Mouse (Mus musculus): ENCODE measurements around the gene Odf3l1. TPM values are rescaled to one million over a fixed set of nuclear protein-coding genes. Genes with fewer than 3 reads are reported as not detected.

The Odf3l1 gene
- total and polyA plus RNA-seq, 2 experiments from 2014 or later: 0.14 to 0.42 TPM

- Histone ChIP-seq H3K36me3 (ENCODE audit: insufficient read depth, low read length) (no peaks in the 10 kb centered on the region), H3K9me3 (ENCODE audit: low read length) (no peaks in the 10 kb centered on the region), H3K27me3 (ENCODE audit: insufficient read depth, low read length) (no peaks in the 10 kb centered on the region), H3K27ac (no peak overlapping the region), H3K4me1 (ENCODE audit: insufficient read depth, low read length) (no peaks in the 10 kb centered on the region), H3K4me2 (ENCODE audit: low read depth, low read length) (no peak overlapping the region), H3K4me3 (ENCODE audit: low read length) (no peak overlapping the region), H3K9ac (replicated peaks; ENCODE audit: low read length) (no peak overlapping the region)
- no peak for TF ChIP-seq CTCF (IDR thresholded peaks at IDR 0.05; ENCODE audit: low read depth)
- no peak for DNase-seq (ENCODE audit: low spot score)
- ATAC-seq: no peak
- 82% methylated on average over 7 of the region's 7 CpGs for WGBS
These were observed 19.0 kb upstream of the Odf3l1 start for GRCm38 (mm10) chr9:56883470-56883869.

GRCm38 (mm10) chr9:56882818-56883217 lies 18.3 kb upstream of the Odf3l1 start:
- DNase-seq (ENCODE audit: low spot score): no peak
- ATAC-seq: no peak

GRCm38 (mm10) chr9:56882283-56882682 lies 17.8 kb upstream of the Odf3l1 start:
- H3K36me3 ChIP-seq (ENCODE audit: insufficient read depth, low read length): no peaks in the 10 kb centered on the region
- no peak overlapping the region for H3K4me3 ChIP-seq (ENCODE audit: low read length)
- no peaks in the 10 kb centered on the region for H3K4me1 ChIP-seq (ENCODE audit: insufficient read depth, low read length)
- H3K9me3 ChIP-seq (ENCODE audit: low read length): no peaks in the 10 kb centered on the region
- no peaks in the 10 kb centered on the region for H3K27me3 ChIP-seq (ENCODE audit: insufficient read depth, low read length)
- 47% methylated on average over 4 of the region's 4 CpGs for WGBS
- DNase-seq (ENCODE audit: low spot score) (no peak), ATAC-seq (no peak)
- H3K9ac ChIP-seq (replicated peaks; ENCODE audit: low read length): no peak overlapping the region
- H3K27ac ChIP-seq: peak overlapping the region; percentile 29
- no peak for TF ChIP-seq CTCF (IDR thresholded peaks at IDR 0.05; ENCODE audit: low read depth)
- H3K4me2 ChIP-seq (ENCODE audit: low read depth, low read length): no peak overlapping the region

More at GRCm38 (mm10) chr9:56882818-56883217, 18.3 kb upstream of the Odf3l1 start:
- TF ChIP-seq CTCF (IDR thresholded peaks at IDR 0.05; ENCODE audit: low read depth): no peak
- Histone ChIP-seq H3K4me3 (ENCODE audit: low read length) (no peak overlapping the region), H3K27me3 (ENCODE audit: insufficient read depth, low read length) (no peaks in the 10 kb centered on the region), H3K27ac (no peak overlapping the region), H3K36me3 (ENCODE audit: insufficient read depth, low read length) (no peaks in the 10 kb centered on the region), H3K9me3 (ENCODE audit: low read length) (no peaks in the 10 kb centered on the region), H3K4me1 (ENCODE audit: insufficient read depth, low read length) (no peaks in the 10 kb centered on the region), H3K4me2 (ENCODE audit: low read depth, low read length) (no peak overlapping the region), H3K9ac (replicated peaks; ENCODE audit: low read length) (no peak overlapping the region)
- 74% methylated on average over 12 of the region's 12 CpGs for WGBS

GRCm38 (mm10) chr9:56881539-56882082 lies 17.1 kb upstream of the Odf3l1 start:
- Histone ChIP-seq H3K9ac (replicated peaks; ENCODE audit: low read length) (no peak overlapping the region), H3K4me3 (ENCODE audit: low read length) (no peak overlapping the region), H3K4me2 (ENCODE audit: low read depth, low read length) (no peak overlapping the region), H3K27me3 (ENCODE audit: insufficient read depth, low read length) (no peaks in the 10 kb centered on the region), H3K36me3 (ENCODE audit: insufficient read depth, low read length) (no peaks in the 10 kb centered on the region), H3K4me1 (ENCODE audit: insufficient read depth, low read length) (no peaks in the 10 kb centered on the region), H3K9me3 (ENCODE audit: low read length) (no peaks in the 10 kb centered on the region), H3K27ac (peak overlapping the region; percentile 29)
- peak; percentile 62; the same call in 1 of the 2 replicates for ATAC-seq
- no peak for TF ChIP-seq CTCF (IDR thresholded peaks at IDR 0.05; ENCODE audit: low read depth)
- DNase-seq (ENCODE audit: low spot score): peak; percentile 23
- 75% methylated on average over 3 of the region's 3 CpGs for WGBS

- Histone ChIP-seq H3K27me3 (ENCODE audit: insufficient read depth, low read length) (no peaks in the 10 kb centered on the region), H3K36me3 (ENCODE audit: insufficient read depth, low read length) (no peaks in the 10 kb centered on the region), H3K27ac (peak overlapping the region; percentile 48; the same call in 1 of the 2 replicates), H3K4me2 (ENCODE audit: low read depth, low read length) (no peak overlapping the region), H3K4me3 (ENCODE audit: low read length) (no peak overlapping the region), H3K9ac (replicated peaks; ENCODE audit: low read length) (no peak overlapping the region), H3K4me1 (ENCODE audit: insufficient read depth, low read length) (no peaks in the 10 kb centered on the region), H3K9me3 (ENCODE audit: low read length) (no peaks in the 10 kb centered on the region)
- ATAC-seq (peak; percentile 66; the same call in 1 of the 2 replicates), DNase-seq (ENCODE audit: low spot score) (peak; percentile 53)
- WGBS: 55% methylated on average over 9 of the region's 9 CpGs
- no peak for TF ChIP-seq CTCF (IDR thresholded peaks at IDR 0.05; ENCODE audit: low read depth)
These were observed 16.3 kb upstream of the Odf3l1 start for GRCm38 (mm10) chr9:56880790-56881189.

GRCm38 (mm10) chr9:56877284-56877683 lies 12.8 kb upstream of the Odf3l1 start:
- TF ChIP-seq CTCF (IDR thresholded peaks at IDR 0.05; ENCODE audit: low read depth): no peak
- H3K36me3 ChIP-seq (ENCODE audit: insufficient read depth, low read length): no peaks in the 10 kb centered on the region
- no peak overlapping the region for H3K4me3 ChIP-seq (ENCODE audit: low read length)
- ATAC-seq: no peak
- H3K9ac ChIP-seq (replicated peaks; ENCODE audit: low read length): no peak overlapping the region
- H3K27ac ChIP-seq: no peak overlapping the region
- H3K4me2 ChIP-seq (ENCODE audit: low read depth, low read length): no peak overlapping the region
- WGBS: 71% methylated on average over 5 of the region's 5 CpGs
- H3K9me3 ChIP-seq (ENCODE audit: low read length): no peaks in the 10 kb centered on the region
- DNase-seq (ENCODE audit: low spot score): no peak
- no peaks in the 10 kb centered on the region for H3K4me1 ChIP-seq (ENCODE audit: insufficient read depth, low read length)
- H3K27me3 ChIP-seq (ENCODE audit: insufficient read depth, low read length): no peaks in the 10 kb centered on the region

GRCm38 (mm10) chr9:56876784-56877183 lies 12.3 kb upstream of the Odf3l1 start:
- 42% methylated on average over 9 of the region's 9 CpGs for WGBS

More at GRCm38 (mm10) chr9:56876784-56877183, 12.3 kb upstream of the Odf3l1 start:
- no peak for ATAC-seq
- no peak for TF ChIP-seq CTCF (IDR thresholded peaks at IDR 0.05; ENCODE audit: low read depth)
- no peaks in the 10 kb centered on the region for H3K4me1 ChIP-seq (ENCODE audit: insufficient read depth, low read length)
- peak; percentile 54 for DNase-seq (ENCODE audit: low spot score)
- H3K9me3 ChIP-seq (ENCODE audit: low read length): no peaks in the 10 kb centered on the region
- no peak overlapping the region for H3K4me3 ChIP-seq (ENCODE audit: low read length)
- H3K9ac ChIP-seq (replicated peaks; ENCODE audit: low read length): no peak overlapping the region
- no peak overlapping the region for H3K27ac ChIP-seq
- H3K36me3 ChIP-seq (ENCODE audit: insufficient read depth, low read length): no peaks in the 10 kb centered on the region
- H3K4me2 ChIP-seq (ENCODE audit: low read depth, low read length): no peak overlapping the region
- H3K27me3 ChIP-seq (ENCODE audit: insufficient read depth, low read length): no peaks in the 10 kb centered on the region
